Mouse (Mus musculus): ENCODE data around the gene Pde1c.

DNA sequence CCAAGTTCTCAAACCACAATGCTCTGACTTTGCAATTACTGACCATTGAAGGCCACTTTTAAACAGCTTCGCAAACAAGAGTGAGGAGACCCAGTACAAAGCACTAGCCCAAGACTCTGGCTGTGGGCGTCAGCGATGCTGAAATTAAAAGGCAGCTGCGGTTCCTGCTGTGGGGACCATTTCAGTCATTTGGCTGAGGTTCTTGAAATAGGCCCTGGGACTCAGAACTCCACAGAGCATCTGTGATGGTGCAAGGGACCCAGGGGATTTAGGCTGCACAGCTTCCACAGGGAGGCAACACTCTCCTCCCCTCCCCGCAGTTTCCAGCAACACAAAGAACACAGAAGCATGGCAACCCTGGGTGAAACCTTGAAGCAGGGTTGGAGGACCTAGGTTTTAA lies 194.7 kb downstream of the Pde1c start:
- TF ChIP-seq CTCF (IDR thresholded peaks at IDR 0.05), result no peak
- TF ChIP-seq EP300 (IDR thresholded peaks at IDR 0.05), result no peak

Measured in lung, postnatal 0 days (tissue).